Mouse (Mus musculus): ENCODE results near the gene Ccnyl1. TPM values are rescaled to one million over a fixed set of nuclear protein-coding genes. Genes with fewer than 3 reads are reported as not detected.

Ccnyl1 gene
- polyA plus RNA-seq, 1 experiment from 2014 or later: 24.6 TPM

GRCm38 (mm10) chr1:64721034-64721587, 30.9 kb downstream of the Ccnyl1 start:
- DNase-seq (ENCODE audit: low read depth, low spot score) (no peak), ATAC-seq (no peak)
- CTCF ChIA-PET: interaction anchor here (1.2 to 1.6 kb wide), 2 partner anchors 198 to 267 kb away, joined by 3 to 8 read pairs; no protein-coding TSS in a partner anchor
- in situ Hi-C loops (cut with MboI; ENCODE audit: low pct_unique_long_range_greater_than_20kb): no loop called here
- no peak for TF ChIP-seq CTCF (IDR thresholded peaks at IDR 0.05)
- POLR2A ChIA-PET: no interaction called here
- H3K27me3 ChIP-seq: no peaks in the 10 kb centered on the region

GRCm38 (mm10) chr1:64730046-64730445, 39.8 kb downstream of the Ccnyl1 start:
- ChIA-PET CTCF (no interaction called here), POLR2A (no interaction called here)
- DNase-seq (ENCODE audit: low read depth, low spot score) (no peak), ATAC-seq (no peak)
- no peaks in the 10 kb centered on the region for H3K27me3 ChIP-seq
- TF ChIP-seq CTCF (IDR thresholded peaks at IDR 0.05): no peak
- in situ Hi-C loops (cut with MboI; ENCODE audit: low pct_unique_long_range_greater_than_20kb): no loop called here

- in situ Hi-C loops (cut with MboI; ENCODE audit: low pct_unique_long_range_greater_than_20kb): no loop called here
These were observed 41.2 kb downstream of the Ccnyl1 start for GRCm38 (mm10) chr1:64731341-64732020.

GRCm38 (mm10) chr1:64732161-64732560, 41.9 kb downstream of the Ccnyl1 start:
- ChIA-PET POLR2A (no interaction called here), CTCF (interaction anchor here (2.2 kb wide), 1 partner anchor 186 kb away, joined by 7 read pairs; no protein-coding TSS in a partner anchor)
- DNase-seq (ENCODE audit: low read depth, low spot score) (no peak), ATAC-seq (no peak)
- no peaks in the 10 kb centered on the region for H3K27me3 ChIP-seq
- in situ Hi-C loops (cut with MboI; ENCODE audit: low pct_unique_long_range_greater_than_20kb): no loop called here
- no peak for TF ChIP-seq CTCF (IDR thresholded peaks at IDR 0.05)

More at GRCm38 (mm10) chr1:64731341-64732020, 41.2 kb downstream of the Ccnyl1 start:
- ATAC-seq (no peak), DNase-seq (ENCODE audit: low read depth, low spot score) (no peak)
- TF ChIP-seq CTCF (IDR thresholded peaks at IDR 0.05): no peak
- H3K27me3 ChIP-seq: no peaks in the 10 kb centered on the region
- ChIA-PET POLR2A (no interaction called here), CTCF (no interaction called here)

- DNase-seq (ENCODE audit: low read depth, low spot score): no peak
- POLR2A ChIA-PET: interaction anchor here (0.5 kb wide), 1 partner anchor 16 kb away, joined by 3 read pairs; no protein-coding TSS in a partner anchor
- CTCF ChIA-PET: interaction anchor here (2.2 kb wide), 1 partner anchor 186 kb away, joined by 7 read pairs; no protein-coding TSS in a partner anchor
- in situ Hi-C loops (cut with MboI; ENCODE audit: low pct_unique_long_range_greater_than_20kb): no loop called here
- TF ChIP-seq CTCF (IDR thresholded peaks at IDR 0.05): no peak
- H3K27me3 ChIP-seq: no peaks in the 10 kb centered on the region
- ATAC-seq: no peak
These were observed 42.5 kb downstream of the Ccnyl1 start for GRCm38 (mm10) chr1:64732637-64733200.

- no peak for TF ChIP-seq CTCF (IDR thresholded peaks at IDR 0.05)
- DNase-seq (ENCODE audit: low read depth, low spot score) (no peak), ATAC-seq (no peak)
- CTCF ChIA-PET: interaction anchor here (2.2 kb wide), 1 partner anchor 185 kb away, joined by 7 read pairs; no protein-coding TSS in a partner anchor
- H3K27me3 ChIP-seq: no peaks in the 10 kb centered on the region
- POLR2A ChIA-PET: interaction anchor here (0.5 to 0.7 kb wide), 2 partner anchors 17 to 49 kb away, joined by 3 read pairs; no protein-coding TSS in a partner anchor
- in situ Hi-C loops (cut with MboI; ENCODE audit: low pct_unique_long_range_greater_than_20kb): no loop called here
These were observed 43.4 kb downstream of the Ccnyl1 start for GRCm38 (mm10) chr1:64733453-64734245.

- POLR2A ChIA-PET: interaction anchor here (1.0 to 1.2 kb wide), 2 partner anchors 52 to 116 kb away, joined by 3 read pairs; no protein-coding TSS in a partner anchor
- CTCF ChIA-PET: no interaction called here
- in situ Hi-C loops (cut with MboI; ENCODE audit: low pct_unique_long_range_greater_than_20kb): no loop called here
- TF ChIP-seq CTCF (IDR thresholded peaks at IDR 0.05): no peak
- DNase-seq (ENCODE audit: low read depth, low spot score): no peak
- no peaks in the 10 kb centered on the region for H3K27me3 ChIP-seq
- no peak for ATAC-seq
These were observed 44.8 kb downstream of the Ccnyl1 start for GRCm38 (mm10) chr1:64734771-64735750.

GRCm38 (mm10) chr1:64735781-64736680, 45.8 kb downstream of the Ccnyl1 start:
- DNase-seq (ENCODE audit: low read depth, low spot score) (no peak), ATAC-seq (no peak)
- H3K27me3 ChIP-seq: no peaks in the 10 kb centered on the region
- ChIA-PET CTCF (no interaction called here), POLR2A (interaction anchor here (0.7 to 1.2 kb wide), 3 partner anchors 51 to 248 kb away, joined by 3 read pairs; no protein-coding TSS in a partner anchor)
- no peak for TF ChIP-seq CTCF (IDR thresholded peaks at IDR 0.05)
- in situ Hi-C loops (cut with MboI; ENCODE audit: low pct_unique_long_range_greater_than_20kb): no loop called here
